Mouse (Mus musculus) layer of hippocampus, adult 6 months (tissue): ENCODE data around the gene C1s2. TPM values are rescaled to one million over a fixed set of nuclear protein-coding genes. Genes with fewer than 3 reads are reported as not detected.

ENCODE experiments used
- long read RNA-seq, 2 experiments: library from polyadenylated mRNA; unstranded; transcript quantifications; one replicate each; pipeline ENCODE4 v2.0.0; 2019 to 2020
- polyA plus RNA-seq: library from polyadenylated mRNA; unstranded; fragments of <200 nt; fragmentation: Nextera tagmentation; gene quantifications from 2 replicates; pipeline ENCODE4 v1.2.3, GENCODE M21; 2021

C1s2 gene
- polyA plus RNA-seq, result 0.05 TPM in 1 of 2 replicates, not detected in the other
- long read RNA-seq, experiment 1, result 0 reads
- long read RNA-seq, experiment 2, partial matches to known transcripts, result 0 of 2 reads
- long read RNA-seq, experiment 2, other reads (novel, unspliced or antisense), result 2 of 2 reads

DNA sequence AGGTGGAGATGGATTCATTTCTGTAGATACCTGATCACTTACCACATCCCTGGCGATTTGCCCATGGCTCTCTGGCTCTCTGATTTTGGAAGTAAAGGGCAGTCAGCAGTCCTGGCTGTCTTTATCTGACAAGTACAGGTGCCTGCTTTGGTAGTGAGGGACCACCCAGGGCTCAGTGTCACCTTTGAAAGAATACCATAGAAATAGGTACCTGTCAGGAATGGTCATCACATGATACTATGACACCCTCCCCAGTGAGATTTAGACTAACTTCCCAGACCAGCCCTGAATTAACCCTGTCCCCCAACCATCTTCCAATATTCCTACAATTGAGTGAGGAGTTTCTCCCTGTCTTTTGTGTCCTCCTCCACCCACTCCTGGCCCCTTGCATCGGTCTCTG, at the start of gene C1s2:
C1s2 (minus strand) TSS at position 101 of the 400 bp plus-strand sequence.

GRCm38 (mm10) chr6:124662477-124663423, 26.9 kb upstream of the C1s2 start, which contains the start of gene Lpcat3:
Gene Lpcat3, plus strand, starts transcription at chr6:124663027.

Other genes starting within 250 kb of the C1s2 start
- 16.2 and 18.4 TPM in 2 replicates for gene Pex5, start 221.0 kb downstream of the C1s2 start, polyA plus RNA-seq
- 35.7 and 38.7 TPM in 2 replicates for gene Clstn3, start 171.3 kb downstream of the C1s2 start, polyA plus RNA-seq
- 0.58 and 0.63 TPM in 2 replicates for gene C1rl, start 143.0 kb downstream of the C1s2 start, polyA plus RNA-seq
- gene C1ra, start 123.7 kb downstream of the C1s2 start, polyA plus RNA-seq, result 1.6 and 1.9 TPM in 2 replicates
- 0.19 and 0.45 TPM in 2 replicates for gene C1s1, start 93.7 kb downstream of the C1s2 start, polyA plus RNA-seq
- not detected in 2 replicates for gene C1rb, start 65.8 kb downstream of the C1s2 start, polyA plus RNA-seq
- 20.8 and 21.3 TPM in 2 replicates for gene Lpcat3, start 26.9 kb upstream of the C1s2 start, polyA plus RNA-seq
- gene Emg1, start 76.1 kb upstream of the C1s2 start, polyA plus RNA-seq, result 101 and 108 TPM in 2 replicates
- 140 and 157 TPM in 2 replicates for gene Phb2, start 76.3 kb upstream of the C1s2 start, polyA plus RNA-seq
- gene Ptpn6, start 102.6 kb upstream of the C1s2 start, polyA plus RNA-seq, result 4.1 and 4.6 TPM in 2 replicates
- gene Grcc10, start 105.3 kb upstream of the C1s2 start, polyA plus RNA-seq, result 1,248 and 1,281 TPM in 2 replicates
- gene Gm45234, start 119.9 kb upstream of the C1s2 start, polyA plus RNA-seq, result 0.06 TPM in 1 of 2 replicates, not detected in the other
- 14.3 and 15.6 TPM in 2 replicates for gene Atn1, start 120.4 kb upstream of the C1s2 start, polyA plus RNA-seq
- gene Eno2, start 133.6 kb upstream of the C1s2 start, polyA plus RNA-seq, result 599 and 862 TPM in 2 replicates
- 4.3 and 6.1 TPM in 2 replicates for gene Lrrc23, start 143.6 kb upstream of the C1s2 start, polyA plus RNA-seq
- gene Spsb2, start 172.6 kb upstream of the C1s2 start, polyA plus RNA-seq, result 5.4 and 5.5 TPM in 2 replicates
- 1,210 and 1,292 TPM in 2 replicates for gene Tpi1, start 178.2 kb upstream of the C1s2 start, polyA plus RNA-seq
- 98.8 and 105 TPM in 2 replicates for gene Usp5, start 193.4 kb upstream of the C1s2 start, polyA plus RNA-seq
- 0.59 and 0.67 TPM in 2 replicates for gene Cdca3, start 193.5 kb upstream of the C1s2 start, polyA plus RNA-seq
- 0.13 and 0.43 TPM in 2 replicates for gene Gnb3, start 204.2 kb upstream of the C1s2 start, polyA plus RNA-seq
- gene P3h3, start 221.7 kb upstream of the C1s2 start, polyA plus RNA-seq, result 1.0 and 1.2 TPM in 2 replicates
- 1.1 and 1.4 TPM in 2 replicates for gene Gpr162, start 227.9 kb upstream of the C1s2 start, polyA plus RNA-seq